Mouse (Mus musculus) forebrain, embryonic 11.5 days (tissue): ENCODE results near the gene Ppp1r14b. TPM values are rescaled to one million over a fixed set of nuclear protein-coding genes. Genes with fewer than 3 reads are reported as not detected.

Experiments
- ATAC-seq: fragments of 200-750 bp; cut with Nextera tagmentation; replicated peaks from 2 replicates; pipeline ENCODE4 v1.8.0; 2017; ENCODE audit warnings: moderate TSS enrichment; ENCODE audit not compliant: low FRiP score
- DNase-seq: peaks from one replicate; pipeline ENCODE4 v3.0.0-alpha.2; 2017; ENCODE audit warnings: low spot score
- H3K27ac ChIP-seq: fragments of 300-500 bp; sonication (generic); 2 replicates; pipeline ENCODE4 v1.5.1; 2014; ENCODE audit warnings: low read depth, low read length
- H3K27me3 ChIP-seq: fragments of 300-500 bp; sonication (generic); 2 replicates; pipeline ENCODE4 v1.6.1; 2014; ENCODE audit warnings: mild to moderate bottlenecking, low read length, mixed read lengths; ENCODE audit not compliant: control insufficient read depth, insufficient read depth
- H3K36me3 ChIP-seq: fragments of 300-500 bp; sonication (generic); 2 replicates; pipeline ENCODE4 v1.6.1; 2014; ENCODE audit warnings: mild to moderate bottlenecking, low read length, moderate library complexity, mixed read lengths; ENCODE audit not compliant: control insufficient read depth, insufficient read depth
- H3K4me1 ChIP-seq: fragments of 300-500 bp; sonication (generic); replicated peaks from 2 replicates; pipeline ENCODE4 v1.6.1; 2014; ENCODE audit warnings: low read length, mixed read lengths; ENCODE audit not compliant: control insufficient read depth, insufficient read depth
- H3K4me2 ChIP-seq: fragments of 300-500 bp; sonication (generic); 2 replicates; pipeline ENCODE4 v1.6.1; 2014; ENCODE audit warnings: low read depth, mild to moderate bottlenecking, low read length, moderate library complexity, mixed read lengths; ENCODE audit not compliant: severe bottlenecking
- H3K4me3 ChIP-seq: fragments of 300-500 bp; sonication (generic); 2 replicates; pipeline ENCODE4 v1.5.1; 2014; ENCODE audit warnings: low read depth, low read length
- H3K9ac ChIP-seq: fragments of 300-500 bp; sonication (generic); 2 replicates; pipeline ENCODE4 v1.6.1; 2014; ENCODE audit warnings: low read length
- H3K9me3 ChIP-seq: fragments of 300-500 bp; sonication (generic); 2 replicates; pipeline ENCODE4 v1.6.1; 2016; ENCODE audit warnings: low read length, mixed read lengths; ENCODE audit not compliant: control insufficient read depth
- WGBS: fragments of 180-500 bp; shearing (Covaris S2); extraction: QIAGEN DNeasy Blood & Tissue Kit; methylation state at CpG from one replicate; pipeline ENCODE4 v1.1.7; 2014; 5-methylcytosine and 5-hydroxymethylcytosine counted together
- polyA plus RNA-seq: library from polyadenylated mRNA; unstranded; fragments of >200 nt; fragmentation: Nextera tagmentation; extraction: Ambion mirVana; gene quantifications from 2 replicates; pipeline ENCODE4 v1.2.1, GENCODE M21; 2014

Ppp1r14b gene
- polyA plus RNA-seq, 1 experiment from 2014 or later = 305 TPM

DNA sequence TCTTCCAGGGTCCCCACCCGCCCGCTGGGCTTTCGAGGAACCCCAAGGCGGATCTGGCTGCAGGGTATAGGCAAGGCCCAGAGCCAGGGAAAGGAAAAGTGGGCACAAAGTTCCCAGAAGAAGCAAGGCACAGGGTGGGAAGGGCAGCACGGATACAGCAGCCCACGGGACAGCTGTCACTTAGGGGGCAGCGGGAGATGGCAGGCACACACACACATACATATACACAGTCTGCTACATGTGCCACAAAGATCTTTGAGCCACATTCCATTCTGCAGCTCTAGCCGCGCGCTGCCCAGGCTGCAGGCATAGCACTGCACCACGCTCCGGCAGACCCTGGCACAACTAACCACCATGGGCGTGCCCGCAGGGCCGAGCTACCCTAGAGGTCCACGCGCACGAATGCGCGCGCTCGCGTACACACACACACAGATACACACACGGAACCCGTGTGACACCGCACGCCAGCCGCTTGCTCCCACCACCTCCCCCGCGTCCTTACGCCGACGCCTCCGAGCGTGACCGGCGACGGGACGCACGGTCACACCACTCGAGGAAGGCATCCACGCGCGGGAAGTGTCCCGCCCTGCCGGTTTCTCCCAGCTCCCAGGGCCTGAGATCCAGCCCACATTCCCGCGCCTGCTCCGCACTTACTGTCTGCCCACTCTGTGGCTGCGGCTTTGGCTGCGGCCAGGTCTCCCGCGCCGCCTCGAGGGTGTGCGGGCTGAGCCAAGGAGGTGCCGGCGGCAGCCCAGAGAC lies 41.2 kb upstream of the Ppp1r14b start:
- peaks cover 7% of the 10 kb centered on the region; the same call in 1 of the 2 replicates for H3K4me1 ChIP-seq
- H3K9me3 ChIP-seq = no peaks in the 10 kb centered on the region
- H3K36me3 ChIP-seq = no peaks in the 10 kb centered on the region
- H3K9ac ChIP-seq = peak overlapping the region; percentile 5; the same call in 1 of the 2 replicates
- peaks cover 60% of the 10 kb centered on the region for H3K27me3 ChIP-seq
- WGBS = 3% methylated on average over 56 of the region's 58 CpGs
- peak overlapping the region; percentile 22 for H3K4me3 ChIP-seq
- ATAC-seq (0 out of 2 replicates have a peak, but pooled peaks have one; percentile 39), DNase-seq (no peak)
- peak overlapping the region; percentile 41 for H3K4me2 ChIP-seq
- H3K27ac ChIP-seq = no peak overlapping the region

- Histone ChIP-seq H3K9ac (peak within 1 kb of the TSS; percentile 5; the same call in 1 of the 2 replicates), H3K4me3 (peak within 1 kb of the TSS; percentile 22), H3K4me1 (peaks cover 7% of the 10 kb centered on the region; the same call in 1 of the 2 replicates), H3K27me3 (peaks cover 57% of the 10 kb centered on the region), H3K4me2 (peak within 1 kb of the TSS; percentile 41), H3K9me3 (no peaks in the 10 kb centered on the region), H3K27ac (no peak within 1 kb of the TSS), H3K36me3 (no peaks in the 10 kb centered on the region)
- WGBS = 10% methylated on average over 23 of the region's 23 CpGs
- ATAC-seq (no peak), DNase-seq (no peak)
Observed at GRCm38 (mm10) chr19:6934195-6934977, 40.4 kb upstream of the Ppp1r14b start, which contains the start of gene Kcnk4. Gene Kcnk4, minus strand, starts transcription at chr19:6934515.

GRCm38 (mm10) chr19:6936299-6936698 lies 38.5 kb upstream of the Ppp1r14b start:
- H3K4me2 ChIP-seq = no peak overlapping the region
- no peaks in the 10 kb centered on the region for H3K36me3 ChIP-seq
- peaks cover 48% of the 10 kb centered on the region for H3K27me3 ChIP-seq
- H3K4me3 ChIP-seq = no peak overlapping the region
- peaks cover 15% of the 10 kb centered on the region; the same call in 1 of the 2 replicates for H3K4me1 ChIP-seq
- 20% methylated on average over 3 of the region's 3 CpGs for WGBS
- DNase-seq (no peak), ATAC-seq (no peak)
- H3K9me3 ChIP-seq = no peaks in the 10 kb centered on the region
- H3K9ac ChIP-seq = no peak overlapping the region
- no peak overlapping the region for H3K27ac ChIP-seq

DNA sequence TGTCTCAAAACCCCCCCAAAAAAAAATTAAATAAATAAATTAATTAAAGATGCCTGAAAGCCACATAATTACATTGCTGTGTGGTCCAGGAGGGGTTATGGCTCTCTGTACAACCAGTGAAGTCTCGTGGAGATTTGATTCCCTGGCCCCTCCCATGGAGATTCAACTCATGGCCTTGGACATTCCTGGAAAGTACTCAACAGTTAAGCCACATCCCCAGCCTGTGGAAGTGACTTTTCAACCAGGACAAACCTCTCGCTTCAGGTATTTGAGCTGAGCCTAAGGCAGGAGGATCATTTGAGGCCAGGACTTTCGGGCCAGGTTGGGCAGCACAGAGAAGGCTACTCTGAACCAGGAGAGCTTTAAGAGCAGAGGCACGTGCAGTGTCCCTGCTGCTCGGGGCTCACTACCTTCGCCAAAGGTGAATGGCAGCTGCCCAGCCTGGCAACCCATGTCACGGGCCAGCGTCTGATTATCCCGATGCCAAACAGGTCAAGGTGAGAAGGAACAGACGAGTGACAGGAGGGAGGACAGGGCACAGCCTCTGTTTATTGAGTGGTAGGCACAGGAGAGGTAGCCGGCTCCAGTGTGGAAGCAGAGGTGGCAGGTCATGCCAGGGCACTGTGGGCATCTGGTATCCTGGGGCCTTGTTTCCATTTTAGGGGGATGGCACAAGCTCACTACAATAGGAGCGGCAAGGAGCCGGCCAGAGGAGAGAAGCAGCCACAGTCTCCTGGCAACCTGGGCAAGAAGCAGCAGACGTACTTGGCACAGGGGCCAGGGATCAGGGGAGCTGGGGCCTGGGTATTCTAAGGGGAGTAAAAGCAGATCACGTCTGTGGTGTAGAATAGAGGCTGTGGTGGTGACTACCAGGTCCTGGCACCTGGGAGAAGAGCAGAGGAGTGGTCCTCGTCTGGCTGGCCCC lies 37.0 kb upstream of the Ppp1r14b start:
- WGBS = 80% methylated on average over 16 of the region's 16 CpGs
- Histone ChIP-seq H3K4me3 (no peak overlapping the region), H3K27me3 (peaks cover 34% of the 10 kb centered on the region), H3K27ac (no peak overlapping the region), H3K36me3 (no peaks in the 10 kb centered on the region), H3K4me2 (no peak overlapping the region), H3K9ac (no peak overlapping the region), H3K4me1 (peaks cover 19% of the 10 kb centered on the region; the same call in 1 of the 2 replicates), H3K9me3 (no peaks in the 10 kb centered on the region)
- DNase-seq = no peak
- ATAC-seq = no peak

GRCm38 (mm10) chr19:6939106-6940002 lies 35.4 kb upstream of the Ppp1r14b start:
- Histone ChIP-seq H3K27me3 (peaks cover 19% of the 10 kb centered on the region), H3K9ac (no peak overlapping the region; the same call in 1 of the 2 replicates), H3K4me2 (no peak overlapping the region), H3K4me3 (no peak overlapping the region), H3K4me1 (peaks cover 16% of the 10 kb centered on the region), H3K36me3 (no peaks in the 10 kb centered on the region), H3K9me3 (no peaks in the 10 kb centered on the region), H3K27ac (no peak overlapping the region)
- DNase-seq = no peak
- no peak for ATAC-seq
- WGBS = 88% methylated on average over 20 of the region's 20 CpGs

DNA sequence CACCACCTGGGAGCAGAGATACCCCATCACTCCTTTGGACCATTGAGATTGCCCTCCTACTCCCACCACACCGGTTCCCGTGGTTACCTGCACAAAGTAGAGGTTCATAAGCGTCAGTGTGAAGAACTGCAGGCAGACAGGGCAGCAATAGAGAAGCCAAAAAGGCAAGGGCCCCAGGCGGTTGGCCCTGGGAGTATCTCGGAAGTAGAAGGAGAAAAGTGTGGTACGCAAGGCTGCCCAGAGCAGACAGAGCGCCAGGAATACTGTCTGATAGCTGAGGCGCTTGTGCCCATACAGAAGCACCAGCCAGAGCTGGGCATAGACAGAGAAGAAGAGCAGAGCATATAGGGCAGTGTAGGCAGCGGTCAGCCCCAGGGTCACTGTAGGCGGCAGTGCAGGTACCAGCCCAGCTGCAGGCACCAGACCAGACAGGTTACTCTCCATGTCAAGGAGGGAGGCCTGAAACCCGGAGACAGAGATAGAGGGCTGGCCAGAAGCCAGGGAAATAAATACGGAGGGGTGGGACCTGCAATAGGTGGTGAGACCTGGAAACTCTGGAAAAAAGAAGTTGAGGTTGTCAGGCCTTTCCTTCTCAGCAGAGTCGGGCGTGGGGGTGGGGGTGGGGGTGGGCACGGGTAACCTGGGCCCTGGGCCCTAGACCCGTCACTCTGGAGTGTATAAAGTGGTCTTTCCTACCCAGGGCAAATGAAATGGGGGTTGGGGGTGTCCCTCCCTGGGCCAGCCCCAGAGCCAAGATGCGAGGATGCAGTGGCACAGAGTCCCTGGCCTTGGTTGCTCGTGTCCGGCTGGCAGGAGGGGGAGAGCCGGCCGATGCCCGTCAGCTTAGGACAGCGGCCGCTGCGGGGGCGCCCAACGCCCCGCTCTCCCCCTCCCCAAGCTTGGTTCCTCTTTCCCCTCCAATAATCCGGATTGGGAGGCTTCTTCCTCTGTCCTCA lies 34.1 kb upstream of the Ppp1r14b start:
- H3K27ac ChIP-seq = no peak overlapping the region

More for the DNA sequence above, 34.1 kb upstream of the Ppp1r14b start:
- Histone ChIP-seq H3K36me3 (no peaks in the 10 kb centered on the region), H3K4me2 (peak overlapping the region; percentile 97), H3K27me3 (peaks cover 5% of the 10 kb centered on the region; the same call in 1 of the 2 replicates), H3K9me3 (no peaks in the 10 kb centered on the region), H3K4me3 (peak overlapping the region; percentile 65), H3K4me1 (peaks cover 15% of the 10 kb centered on the region), H3K9ac (peak overlapping the region; percentile 91)
- no peak for DNase-seq
- 22% methylated on average over 29 of the region's 29 CpGs for WGBS
- ATAC-seq = peak; percentile 29
